Mouse (Mus musculus) frontal cortex, postnatal 36 days (tissue): Measurements from ENCODE around the gene Uqcr11.

Experiments
- DNase-seq, 2 experiments: peaks; one replicate each; pipeline ENCODE4 v3.0.0; 2022; ENCODE audit warnings: low spot score in 2 of 2

The Uqcr11 gene

GRCm38 (mm10) chr10:80376160-80376559 is 30.5 kb downstream of the Uqcr11 start:
- peak; percentile 88 to 92 for DNase-seq

DNA sequence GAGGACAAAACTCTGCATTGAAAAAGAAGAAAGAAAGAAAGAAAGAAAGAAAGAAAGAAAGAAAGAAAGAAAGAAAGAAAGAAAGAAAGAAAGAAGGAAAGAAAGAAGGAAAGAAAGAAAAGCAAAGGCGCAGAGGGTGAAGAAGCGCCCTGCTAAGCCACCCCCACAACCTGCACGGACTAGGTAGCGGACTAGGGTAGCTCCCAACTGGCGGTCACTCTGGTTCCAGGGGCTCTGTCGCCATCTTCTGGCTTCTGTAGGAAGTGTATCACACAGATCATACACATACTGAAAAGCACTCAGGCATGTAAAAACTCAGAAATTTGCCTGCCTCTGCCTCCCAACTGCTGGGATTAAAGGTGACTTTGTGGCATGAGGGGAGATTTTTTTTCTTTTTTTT is 32.6 kb downstream of the Uqcr11 start:
- peak; percentile 69 to 83 for DNase-seq

DNA sequence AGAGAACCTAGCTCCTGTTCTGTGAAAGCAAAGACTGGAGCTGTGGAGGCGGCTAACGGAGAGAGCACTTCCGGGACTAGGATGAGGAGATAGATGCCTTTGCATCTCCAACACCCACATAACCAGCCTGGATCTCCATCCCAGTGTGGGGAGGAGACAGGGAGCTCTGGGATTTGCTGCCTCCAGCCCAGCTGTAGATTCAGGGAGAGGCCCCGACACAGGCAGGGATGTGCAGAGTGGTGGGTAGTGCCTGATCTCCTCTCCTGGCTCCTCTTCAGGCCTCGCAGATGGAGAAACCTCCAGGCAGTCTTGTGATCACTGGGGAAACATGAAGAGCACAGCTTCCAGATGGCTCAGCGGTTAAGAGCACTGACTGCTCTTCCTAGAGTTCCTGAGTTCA is 33.9 kb downstream of the Uqcr11 start:
- peak; percentile 57 to 59 for DNase-seq

DNA sequence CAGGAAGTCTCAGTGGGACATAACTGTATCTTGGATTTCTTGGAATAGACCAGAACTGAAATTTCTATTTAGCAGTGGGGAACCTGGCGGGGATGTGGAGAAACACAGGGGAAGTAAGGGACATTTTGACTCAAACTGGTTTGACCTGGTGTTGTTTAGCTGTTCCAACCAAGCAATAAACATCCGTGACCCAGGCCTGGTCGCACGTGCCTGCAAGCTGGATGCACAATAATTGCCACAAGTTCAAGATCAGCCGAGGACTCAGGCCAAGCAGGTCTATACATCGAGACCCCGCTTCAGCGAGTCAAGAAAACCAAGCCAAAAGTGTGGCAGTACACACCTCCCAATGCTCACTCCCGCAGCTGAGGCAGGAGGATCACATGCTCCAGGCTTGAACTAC is 34.6 kb downstream of the Uqcr11 start:
- no peak for DNase-seq

DNA sequence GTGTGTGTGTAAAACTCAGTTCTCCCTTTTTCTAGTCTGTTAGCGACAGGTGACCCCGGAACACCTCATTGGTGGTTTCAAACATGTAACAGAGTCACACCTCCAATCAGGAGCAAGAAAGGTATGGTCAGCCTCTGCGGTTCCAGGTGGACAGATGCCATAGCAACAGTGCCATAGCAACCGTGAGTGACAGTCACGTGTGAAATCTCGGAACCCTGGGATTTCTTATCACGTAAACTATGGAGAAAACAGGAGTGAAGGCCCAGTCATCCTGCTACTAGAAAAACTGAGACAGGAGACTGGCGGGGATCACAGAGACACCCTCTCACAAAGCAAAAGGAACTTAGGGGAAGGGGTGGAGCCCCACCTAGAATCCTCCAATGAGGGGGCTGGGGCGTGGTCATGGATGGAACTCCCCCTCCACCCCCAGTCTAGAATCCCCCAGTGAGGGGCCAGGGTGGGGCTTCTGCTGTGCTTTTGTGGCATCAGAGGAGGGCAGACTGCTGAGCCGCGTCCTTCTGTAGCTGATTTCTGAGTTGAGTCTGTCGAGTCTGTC is 35.1 kb downstream of the Uqcr11 start:
- DNase-seq = peak; percentile 40 to 63

DNA sequence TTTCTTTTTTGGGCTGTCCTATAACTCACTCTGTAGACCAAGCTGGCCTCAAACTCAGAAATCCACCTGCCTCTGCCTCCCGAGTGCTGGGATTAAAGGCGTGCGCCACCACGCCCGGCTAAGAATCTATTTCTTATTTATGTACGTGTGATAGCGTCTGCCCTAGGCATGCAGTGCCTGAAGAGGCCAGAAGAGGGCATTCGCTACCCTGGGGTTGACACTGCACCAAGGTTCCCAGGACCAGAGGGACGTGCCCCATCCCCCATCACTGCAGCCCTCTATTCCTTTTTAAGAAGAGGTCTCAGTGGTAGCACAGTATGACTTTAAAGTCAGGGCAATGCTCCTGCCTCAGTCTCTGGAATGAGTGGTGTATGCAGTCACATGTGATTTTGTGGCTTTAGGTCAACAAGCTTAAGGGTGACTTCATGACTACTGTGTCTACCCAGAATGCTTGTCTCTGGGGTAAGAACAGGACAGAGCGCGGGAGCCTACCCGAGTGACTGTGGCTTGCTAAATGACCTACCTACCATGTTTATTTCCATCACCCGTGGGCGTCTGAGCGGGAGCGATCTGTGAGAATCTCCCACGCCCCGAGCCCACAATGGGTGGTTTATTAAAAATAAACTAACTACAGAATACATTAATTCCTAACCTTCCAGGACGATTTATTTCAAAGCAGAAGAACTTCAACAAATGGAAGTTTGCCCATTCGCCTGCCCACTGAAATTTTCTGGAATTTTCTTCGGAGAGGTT is 36.5 kb downstream of the Uqcr11 start:
- peak; percentile 25 to 70 for DNase-seq

GRCm38 (mm10) chr10:80368392-80368791 is 38.2 kb downstream of the Uqcr11 start:
- DNase-seq = no peak

GRCm38 (mm10) chr10:80367954-80368353 is 38.7 kb downstream of the Uqcr11 start:
- DNase-seq = no peak

DNA sequence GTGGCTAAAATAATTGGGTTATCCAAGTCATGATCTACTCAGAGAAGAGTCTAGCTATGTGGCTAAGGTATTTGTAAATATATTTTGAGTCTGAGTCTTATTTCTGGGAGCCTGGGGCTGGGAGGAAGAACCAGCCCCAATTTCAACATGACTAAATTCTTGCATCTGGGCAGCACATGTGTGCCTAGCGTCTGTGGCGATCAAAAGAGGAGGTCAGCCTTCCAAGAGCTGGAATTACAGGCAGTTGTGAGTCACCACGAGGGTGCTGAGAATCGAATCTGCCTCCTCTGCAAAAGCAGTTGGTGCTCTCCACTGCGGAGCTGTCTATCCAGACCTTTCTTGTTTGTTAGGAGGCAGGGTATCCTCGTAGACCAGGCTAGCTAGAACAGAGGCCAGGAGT is 40.9 kb downstream of the Uqcr11 start:
- DNase-seq = no peak

- no peak for DNase-seq
These were observed 42.9 kb downstream of the Uqcr11 start for GRCm38 (mm10) chr10:80363734-80364133.

DNA sequence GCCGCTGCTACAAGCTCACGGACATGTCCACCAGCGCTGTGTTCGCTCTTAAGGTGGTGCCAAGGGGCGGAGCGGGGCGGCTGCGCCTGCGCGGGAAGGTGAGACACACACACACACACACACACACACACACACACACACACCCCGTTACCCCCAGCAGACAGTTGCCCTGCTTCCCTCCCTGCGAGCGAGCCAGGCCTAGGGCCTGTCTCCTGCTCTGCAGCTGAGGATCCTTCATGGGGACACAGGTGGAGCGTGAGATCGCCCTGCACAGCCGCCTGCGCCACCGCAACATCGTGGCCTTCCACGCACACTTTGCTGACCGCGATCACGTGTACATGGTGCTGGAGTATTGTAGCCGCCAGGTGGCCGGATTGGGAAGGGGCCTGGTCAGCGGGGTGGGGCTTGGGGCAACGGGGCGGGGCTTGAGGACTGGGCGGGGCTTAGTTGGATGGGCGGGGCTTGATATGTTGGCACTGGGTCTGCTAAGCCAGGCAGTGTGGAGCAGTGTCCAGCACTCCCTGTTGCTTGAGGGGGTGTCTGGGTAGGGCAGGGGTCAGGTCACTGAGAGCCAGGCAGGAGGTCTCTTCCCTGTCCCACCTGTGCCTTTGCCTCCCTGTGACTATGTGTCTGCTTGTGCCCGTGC is 48.5 kb downstream of the Uqcr11 start:
- DNase-seq = no peak

- DNase-seq = no peak
These were observed 49.3 kb downstream of the Uqcr11 start for GRCm38 (mm10) chr10:80357336-80357735.

- DNase-seq = no peak
These were observed 49.9 kb downstream of the Uqcr11 start for GRCm38 (mm10) chr10:80356737-80357136.

DNA sequence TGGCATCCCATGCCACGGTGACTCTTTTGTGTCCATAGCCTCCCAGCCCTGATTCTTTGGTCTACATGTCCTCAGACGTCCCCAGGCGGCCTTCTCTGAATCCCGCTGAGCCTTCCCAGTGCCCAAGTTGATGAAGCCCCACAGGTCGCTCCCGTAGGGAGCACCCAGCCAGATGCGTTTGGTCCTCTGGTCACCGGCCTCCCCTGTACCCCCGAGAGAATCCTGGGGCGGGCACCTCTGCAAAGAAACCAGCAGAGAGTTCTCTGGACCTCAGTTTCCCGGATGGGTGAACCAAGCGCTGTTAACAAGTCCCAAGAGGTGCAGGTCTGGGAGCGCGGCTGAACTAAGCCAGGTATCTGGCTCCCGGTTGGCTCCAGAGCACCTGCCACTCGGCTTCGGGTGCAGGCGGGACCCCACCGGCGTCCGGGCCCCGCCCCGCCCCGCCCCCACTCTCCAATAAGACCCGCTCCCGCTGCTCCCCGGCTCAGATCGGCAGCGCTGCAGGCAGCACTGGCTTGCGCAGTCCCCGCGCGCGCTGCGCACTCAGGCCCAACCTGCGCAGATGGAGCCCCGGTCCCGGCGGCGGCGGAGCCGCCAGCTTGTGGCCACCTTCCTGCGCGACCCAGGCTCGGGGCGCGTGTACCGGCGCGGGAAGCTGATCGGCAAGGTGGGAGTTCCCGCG is 50.5 kb downstream of the Uqcr11 start, which contains the start of gene Plk5:
TSS of gene Plk5 (plus strand) at position 459 of the 682 bp plus-strand sequence.
- no peak for DNase-seq

DNA sequence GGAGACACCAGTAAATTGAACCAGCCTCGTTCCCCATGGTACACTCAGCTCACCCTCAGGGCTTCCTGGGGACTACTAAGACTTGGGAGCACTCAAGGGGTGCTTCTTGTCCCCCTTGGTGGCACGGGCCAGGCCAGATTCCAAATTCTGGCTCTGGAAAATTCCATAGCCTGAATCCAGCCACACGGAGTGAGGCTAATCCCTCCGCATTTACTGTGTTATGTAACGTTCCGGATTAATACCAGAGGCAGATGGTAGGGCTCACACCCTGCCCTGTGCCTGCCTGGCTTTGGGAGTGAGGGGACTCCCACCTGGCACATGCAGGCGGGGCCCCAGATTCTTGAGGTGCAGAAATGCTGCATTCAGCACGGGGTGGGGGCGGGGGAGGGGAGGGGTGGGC is 51.2 kb downstream of the Uqcr11 start:
- no peak for DNase-seq
